Mouse (Mus musculus) monocyte, adult 2 months (primary cell): ENCODE results near the gene Lypd6.

Source experiments
- DNase-seq, 2 experiments: peaks; one replicate each; pipeline ENCODE4 v3.0.0; 2022; ENCODE audit warnings: low spot score in 2 of 2, low read depth in 1 of 2

Lypd6 gene

GRCm38 (mm10) chr2:50066246-50066967 lies at the start of gene Lypd6:
Gene Lypd6, plus strand, starts transcription at chr2:50066429.
- DNase-seq, result no peak

GRCm38 (mm10) chr2:50019477-50019876 lies 46.8 kb upstream of the Lypd6 start:
- DNase-seq, result no peak

- DNase-seq, result no peak
Observed at GRCm38 (mm10) chr2:50025549-50025948, 40.7 kb upstream of the Lypd6 start.

DNA sequence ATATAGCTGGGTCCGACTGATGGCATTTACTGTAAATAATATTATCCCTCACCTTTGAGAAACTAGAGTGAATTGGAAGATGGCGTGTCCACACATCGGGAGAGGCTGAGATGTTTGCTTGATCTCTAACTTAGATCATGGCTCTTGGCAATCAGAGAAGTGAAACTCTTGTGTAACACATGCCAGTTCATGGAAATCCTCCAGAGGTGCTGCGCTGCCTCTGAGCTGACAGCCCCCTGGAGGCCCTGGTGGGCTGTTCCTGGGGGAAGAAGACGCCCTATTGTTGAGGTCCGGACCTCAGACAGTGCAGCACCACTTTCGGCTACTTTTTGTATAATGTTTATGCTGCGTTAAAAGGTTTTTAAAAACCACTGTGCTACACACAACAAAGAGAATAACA lies 37.3 kb upstream of the Lypd6 start:
- DNase-seq, result no peak

DNA sequence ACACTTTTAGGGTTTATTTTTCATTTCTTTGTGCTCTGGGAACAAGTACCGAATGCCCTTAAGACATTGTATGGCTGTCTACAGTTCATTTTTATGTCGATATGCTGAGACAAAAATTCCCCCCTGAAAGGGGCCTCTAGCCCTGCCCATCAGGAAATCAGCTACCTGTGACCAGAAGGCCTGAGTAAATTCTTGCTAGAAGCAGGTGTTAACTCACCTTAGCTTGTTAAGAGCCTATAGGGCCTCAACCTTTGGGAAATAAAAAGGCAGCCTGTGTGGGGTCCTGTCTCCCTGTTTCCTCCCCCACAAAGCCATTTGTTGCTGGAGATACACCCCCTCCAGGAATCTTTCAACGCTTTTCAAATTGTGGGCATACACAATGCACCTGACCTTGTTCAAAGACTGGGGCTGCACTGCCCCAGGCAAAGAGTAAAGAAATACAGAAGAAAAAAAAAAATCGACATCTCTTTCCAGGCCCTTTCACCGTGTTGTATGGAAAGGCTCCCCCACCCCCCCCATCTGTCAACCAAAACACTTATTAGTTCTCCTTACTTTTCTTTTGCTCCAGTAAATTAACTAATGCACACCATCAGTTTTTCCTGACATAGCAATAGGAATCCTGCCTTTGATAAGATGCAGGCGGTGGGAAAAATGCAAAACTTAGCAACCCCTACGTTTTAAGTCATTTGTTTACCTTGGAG lies 21.9 kb upstream of the Lypd6 start:
- DNase-seq, result no peak

DNA sequence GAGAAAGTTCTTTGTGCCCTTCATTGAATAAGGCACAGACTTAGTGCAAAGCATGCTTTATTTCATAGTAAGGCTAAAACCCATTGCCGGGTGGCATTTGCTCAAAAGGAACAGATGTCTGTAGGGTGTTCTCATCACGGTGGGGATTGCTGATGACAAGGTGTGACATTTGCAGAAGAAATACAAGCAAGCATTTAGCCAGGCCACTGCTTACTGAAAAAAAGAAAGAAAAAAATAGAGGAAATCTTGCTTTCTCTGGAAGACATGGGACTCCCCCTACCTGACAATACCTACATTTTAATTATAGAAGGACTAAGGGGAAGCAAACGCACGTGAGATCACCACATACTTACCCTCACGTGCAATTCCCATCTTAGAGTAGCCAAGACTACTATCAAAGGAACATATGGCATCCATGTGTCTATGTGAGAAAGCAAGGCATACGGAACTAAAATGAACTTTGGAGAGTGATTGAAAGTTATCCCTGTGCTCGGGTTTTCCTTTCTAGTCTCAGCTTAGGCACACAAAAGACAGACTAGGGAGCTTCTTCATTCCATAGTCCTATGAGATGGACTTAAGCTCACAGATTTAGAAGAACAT lies 21.3 kb upstream of the Lypd6 start:
- DNase-seq, result no peak

GRCm38 (mm10) chr2:50045841-50046240 lies 20.4 kb upstream of the Lypd6 start:
- no peak for DNase-seq

GRCm38 (mm10) chr2:50048442-50048841 lies 17.8 kb upstream of the Lypd6 start:
- DNase-seq, result no peak

- DNase-seq, result no peak
Observed at GRCm38 (mm10) chr2:50053893-50054292, 12.3 kb upstream of the Lypd6 start.

DNA sequence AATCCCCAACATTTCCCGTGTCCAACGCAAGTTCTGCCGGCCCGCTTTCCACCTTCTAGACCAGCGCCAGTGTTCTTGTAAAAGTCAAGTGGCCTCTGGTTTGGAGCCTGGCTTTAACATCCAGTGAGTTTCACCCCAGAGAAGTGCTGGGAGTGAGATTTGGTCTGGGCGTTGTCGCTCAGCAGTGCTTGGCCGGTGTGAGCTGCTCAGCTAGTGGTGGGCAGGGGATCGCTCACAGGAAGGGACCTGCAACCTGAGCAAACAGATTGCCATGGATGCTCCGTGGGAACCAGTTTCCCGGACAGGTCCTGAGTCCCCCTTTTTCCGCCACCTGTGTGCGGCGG lies 355 bp upstream of the Lypd6 start:
- DNase-seq, result no peak

DNA sequence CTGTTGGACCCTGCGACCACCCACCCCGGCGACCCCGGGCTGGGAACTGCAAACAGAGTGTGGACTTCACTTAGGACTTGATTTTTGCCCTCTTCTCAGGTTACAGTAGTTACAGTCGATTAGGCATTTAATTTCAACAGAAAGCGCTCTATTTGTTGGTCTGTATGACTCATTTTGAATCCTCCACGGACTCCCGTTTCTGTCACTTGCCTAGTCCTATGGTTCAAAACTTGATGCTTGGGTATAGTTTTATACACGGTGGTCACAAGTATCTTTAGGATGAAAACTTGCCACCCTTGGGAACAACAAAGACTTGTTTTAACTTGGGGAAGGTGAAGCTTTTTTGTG lies 713 bp downstream of the Lypd6 start:
- DNase-seq, result no peak

- DNase-seq, result no peak
Observed at GRCm38 (mm10) chr2:50069571-50070295, 3.5 kb downstream of the Lypd6 start.

GRCm38 (mm10) chr2:50072158-50072557 lies 5.9 kb downstream of the Lypd6 start:
- DNase-seq, result no peak

DNA sequence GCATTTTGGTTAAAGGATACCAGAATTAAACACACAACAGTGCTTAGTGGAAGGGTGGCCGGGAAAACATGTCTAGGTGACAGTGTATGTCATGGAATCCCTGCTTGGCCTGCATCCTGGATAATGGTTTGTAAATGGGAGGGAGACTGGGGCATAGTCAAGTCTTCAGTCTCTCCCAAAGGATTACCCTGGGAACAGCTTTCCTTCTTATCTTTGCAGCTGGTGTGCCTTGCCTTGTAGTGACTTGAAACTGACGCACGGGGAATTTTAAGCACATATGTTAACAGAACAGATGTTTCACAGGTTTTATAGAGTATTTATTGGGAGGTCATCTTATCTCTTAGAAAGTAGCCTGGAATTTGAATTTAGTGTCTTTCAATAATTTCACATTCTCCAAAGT lies 18.5 kb downstream of the Lypd6 start:
- no peak for DNase-seq

DNA sequence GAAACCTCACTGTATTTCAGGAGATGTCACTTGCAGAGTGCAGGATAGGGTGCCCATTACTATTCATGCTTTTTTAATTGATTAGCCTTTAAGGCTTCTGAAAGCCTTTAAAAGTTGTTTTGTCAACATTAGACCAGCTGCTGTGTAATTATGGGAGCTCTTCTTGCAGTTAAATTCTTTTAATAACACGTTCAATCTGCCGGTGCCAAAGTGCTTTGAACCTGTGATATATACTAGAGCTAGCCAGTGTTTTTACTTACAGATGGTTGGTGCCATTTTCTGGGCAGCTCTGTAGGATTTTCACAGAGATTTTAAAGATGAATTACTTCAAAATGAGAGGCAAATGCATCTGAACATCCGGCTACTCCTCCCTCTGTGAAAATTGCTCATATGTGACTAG lies 21.5 kb downstream of the Lypd6 start:
- no peak for DNase-seq

DNA sequence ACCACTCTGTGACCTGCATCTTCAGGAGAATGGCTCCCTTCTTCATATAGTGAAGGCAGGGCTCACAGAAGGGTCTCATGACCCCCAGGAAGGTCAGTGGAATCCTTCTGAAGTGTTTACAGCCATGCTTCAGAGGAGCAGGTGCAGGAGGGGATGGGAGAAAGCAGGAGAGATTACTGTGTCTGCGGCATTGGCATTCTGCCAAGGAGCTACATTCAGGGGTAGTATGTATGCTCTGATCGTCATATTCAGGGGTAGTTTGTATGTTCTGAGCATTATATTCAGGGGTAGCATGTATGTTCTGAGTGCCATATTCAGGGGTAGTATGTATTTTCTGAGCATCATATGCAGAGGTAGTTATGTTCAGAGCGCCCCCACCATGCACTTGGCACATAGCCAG lies 30.1 kb downstream of the Lypd6 start:
- DNase-seq, result no peak

GRCm38 (mm10) chr2:50100364-50101151 lies 34.3 kb downstream of the Lypd6 start:
- no peak for DNase-seq

GRCm38 (mm10) chr2:50101152-50101450 lies 34.9 kb downstream of the Lypd6 start:
- no peak for DNase-seq

GRCm38 (mm10) chr2:50103850-50104503 lies 37.7 kb downstream of the Lypd6 start:
- no peak for DNase-seq

GRCm38 (mm10) chr2:50105590-50105989 lies 39.4 kb downstream of the Lypd6 start:
- DNase-seq, result no peak

GRCm38 (mm10) chr2:50105992-50106391 lies 39.8 kb downstream of the Lypd6 start:
- no peak for DNase-seq
